Mouse (Mus musculus) forebrain, postnatal 0 days (tissue): ENCODE results near the gene Ndufb5. TPM values are rescaled to one million over a fixed set of nuclear protein-coding genes. Genes with fewer than 3 reads are reported as not detected.
"Not testable (repeated sequence)": the region's sequence is repeated elsewhere in the genome, so short reads cannot be mapped to it uniquely, and the experiment has no call there.

Experiments
- ATAC-seq: fragments of 200-750 bp; cut with Nextera tagmentation; 2 replicates; pipeline ENCODE4 v1.8.0; 2017; ENCODE audit warnings: mild to moderate bottlenecking, moderate library complexity
- DNase-seq: peaks from one replicate; pipeline ENCODE4 v3.0.0-alpha.2; 2015
- H3K27ac ChIP-seq: fragments of 300-500 bp; sonication (generic); 2 replicates; pipeline ENCODE4 v1.5.1; 2014; ENCODE audit warnings: low read depth, mild to moderate bottlenecking, antibody characterized with exemption, low read length, moderate library complexity, mixed read lengths
- H3K27me3 ChIP-seq: fragments of 300-500 bp; sonication (generic); 2 replicates; pipeline ENCODE4 v1.6.1; 2014; ENCODE audit warnings: mild to moderate bottlenecking, low read length, mixed read lengths; ENCODE audit not compliant: insufficient read depth
- H3K36me3 ChIP-seq: fragments of 300-500 bp; sonication (generic); 2 replicates; pipeline ENCODE4 v1.6.1; 2014; ENCODE audit warnings: mild to moderate bottlenecking, moderate library complexity; ENCODE audit not compliant: insufficient read depth
- H3K4me1 ChIP-seq: fragments of 300-500 bp; sonication (generic); 2 replicates; pipeline ENCODE4 v1.6.1; 2014; ENCODE audit warnings: antibody characterized with exemption; ENCODE audit not compliant: insufficient read depth
- H3K4me2 ChIP-seq: fragments of 300-500 bp; sonication (generic); 2 replicates; pipeline ENCODE4 v1.6.1; 2014; ENCODE audit warnings: low read depth, mild to moderate bottlenecking, moderate library complexity
- H3K4me3 ChIP-seq: fragments of 300-500 bp; sonication (generic); 2 replicates; pipeline ENCODE4 v1.5.1; 2014; ENCODE audit warnings: low read depth, low read length, mixed read lengths
- H3K9ac ChIP-seq: fragments of 300-500 bp; sonication (generic); 2 replicates; pipeline ENCODE4 v1.6.1; 2014; ENCODE audit warnings: mild to moderate bottlenecking
- H3K9me3 ChIP-seq: fragments of 300-500 bp; sonication (generic); 2 replicates; pipeline ENCODE4 v1.6.1; 2016; ENCODE audit warnings: low read length
- CTCF ChIP-seq: sonication (generic); IDR thresholded peaks from 2 replicates; pipeline ENCODE4 v1.5.1; 2016; ENCODE audit warnings: antibody characterized with exemption, control low read depth, low read depth
- WGBS: fragments of 180-500 bp; shearing (Covaris S2); extraction: QIAGEN DNeasy Blood & Tissue Kit; methylation state at CpG from one replicate; pipeline ENCODE4 v1.1.7; 2014; 5-methylcytosine and 5-hydroxymethylcytosine counted together
- polyA plus RNA-seq: library from polyadenylated mRNA; unstranded; fragments of >200 nt; fragmentation: Nextera tagmentation; extraction: Ambion mirVana; gene quantifications from 2 replicates; pipeline ENCODE4 v1.2.1, GENCODE M21; 2015
- total RNA-seq: library from RNA; depleted of rRNA; stranded (reverse); fragments of >200 nt; gene quantifications from 2 replicates; pipeline ENCODE4 v1.2.3, GENCODE M21; 2014

Ndufb5 gene
- total and polyA plus RNA-seq, 2 experiments from 2014 or later = 338 to 418 TPM

DNA sequence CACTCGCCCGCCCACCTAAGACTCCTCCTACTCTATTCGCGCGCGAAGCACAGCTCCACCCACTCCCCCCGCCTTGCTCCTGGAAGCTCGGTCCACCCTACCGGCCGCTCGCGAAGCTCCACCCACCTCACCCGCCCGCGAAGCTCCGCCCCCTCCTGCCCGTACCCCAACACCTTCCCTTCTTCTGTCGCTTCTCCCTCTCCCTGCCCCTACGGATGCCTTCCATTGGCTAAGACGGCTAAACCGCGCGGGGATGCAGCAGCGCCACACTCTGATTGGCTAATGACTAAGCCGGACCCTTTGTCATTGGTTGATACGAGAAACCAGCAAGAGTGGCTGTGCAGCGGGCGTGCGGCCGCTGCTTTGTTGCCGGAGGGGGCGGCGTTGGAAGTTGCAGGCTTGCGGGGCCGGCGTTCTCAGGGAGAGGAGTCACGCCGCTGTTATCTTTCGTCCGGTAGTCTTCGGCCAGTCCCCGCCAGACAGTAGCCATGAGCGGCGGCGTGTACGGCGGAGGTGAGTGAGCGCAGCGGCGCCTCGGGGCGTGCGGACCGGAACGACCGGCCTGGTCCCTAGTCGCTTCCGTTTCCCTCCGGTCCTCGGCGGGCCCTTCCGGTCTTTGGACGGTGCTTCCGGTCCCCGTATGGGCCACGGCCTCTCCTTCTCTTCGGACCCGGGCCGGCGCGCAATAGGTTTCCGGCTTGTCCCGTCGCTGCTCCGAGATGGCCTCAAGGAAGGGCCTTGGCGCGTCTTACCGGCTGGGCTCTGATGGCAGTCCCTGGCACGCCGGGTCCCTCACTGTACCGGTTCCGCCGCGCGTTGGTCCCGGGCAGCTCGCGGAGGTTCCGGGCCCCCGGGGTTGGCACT, 28.2 kb upstream of the Ndufb5 start:
- H3K27ac ChIP-seq = peak overlapping the region; percentile 83
- ATAC-seq = peak; percentile 99
- DNase-seq = peak; percentile 98
- H3K9me3 ChIP-seq = no peaks in the 10 kb centered on the region
- TF ChIP-seq CTCF = peak; percentile 45
- peak overlapping the region; percentile 84 for H3K4me2 ChIP-seq
- peak overlapping the region; percentile 71 for H3K4me3 ChIP-seq
- peak overlapping the region; percentile 83 for H3K9ac ChIP-seq
- whole genome bisulfite sequencing = 1% methylated on average over 88 of the region's 90 CpGs
- no peaks in the 10 kb centered on the region for H3K27me3 ChIP-seq
- H3K4me1 ChIP-seq = peaks cover 4% of the 10 kb centered on the region; the same call in 1 of the 2 replicates
- H3K36me3 ChIP-seq = peaks cover 19% of the 10 kb centered on the region

DNA sequence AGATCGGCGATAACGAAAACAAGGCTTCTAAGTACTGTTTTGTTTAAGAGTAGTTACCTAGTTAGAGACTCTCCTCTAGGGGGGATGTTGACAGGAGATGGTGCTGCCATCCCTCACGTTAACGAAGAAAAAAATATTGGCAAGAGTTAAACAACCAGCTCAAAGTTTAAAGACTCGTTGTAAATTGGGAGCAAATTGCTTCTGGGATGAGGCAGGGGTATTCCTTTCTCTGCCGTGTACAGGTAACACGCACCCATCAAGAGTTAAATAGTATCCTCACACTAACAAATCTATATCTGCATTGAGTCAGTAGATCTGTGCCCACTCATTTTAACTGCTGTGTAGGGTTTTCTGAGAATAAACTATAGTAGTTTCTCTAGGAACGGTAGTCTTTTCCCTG, 27.4 kb upstream of the Ndufb5 start:
- H3K4me1 ChIP-seq = peaks cover 4% of the 10 kb centered on the region; the same call in 1 of the 2 replicates
- DNase-seq = no peak
- H3K27me3 ChIP-seq = no peaks in the 10 kb centered on the region
- peak overlapping the region; percentile 71 for H3K4me3 ChIP-seq
- no peak for ATAC-seq
- peak overlapping the region; percentile 83 for H3K9ac ChIP-seq
- peak overlapping the region; percentile 83 for H3K27ac ChIP-seq
- peak overlapping the region; percentile 84 for H3K4me2 ChIP-seq
- TF ChIP-seq CTCF = no peak
- H3K9me3 ChIP-seq = no peaks in the 10 kb centered on the region
- WGBS = 8% methylated on average over 9 of the region's 9 CpGs
- peaks cover 27% of the 10 kb centered on the region for H3K36me3 ChIP-seq

DNA sequence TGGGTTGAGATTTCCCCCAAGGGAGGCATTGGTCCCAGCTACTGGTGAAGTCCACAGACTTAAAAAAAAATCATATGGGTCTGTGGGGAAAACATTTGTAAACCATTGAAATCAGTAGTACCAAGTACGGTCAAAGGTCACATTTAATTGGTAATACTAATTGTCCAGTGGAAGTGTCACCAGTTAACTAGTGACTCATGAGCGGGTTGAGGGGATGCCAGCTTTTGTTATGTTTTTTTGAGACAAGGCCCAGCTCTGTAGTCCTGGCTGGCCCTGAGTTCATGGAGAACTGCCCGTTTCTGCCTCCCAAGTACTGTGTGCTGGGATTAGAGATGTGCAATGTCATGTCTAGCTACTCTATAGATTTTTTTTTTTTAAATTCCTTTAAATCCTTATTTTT, 23.1 kb upstream of the Ndufb5 start:
- Histone ChIP-seq H3K9ac (no peak overlapping the region), H3K4me3 (no peak overlapping the region), H3K4me2 (no peak overlapping the region), H3K4me1 (peaks cover 4% of the 10 kb centered on the region; the same call in 1 of the 2 replicates), H3K36me3 (peaks cover 60% of the 10 kb centered on the region), H3K27me3 (no peaks in the 10 kb centered on the region), H3K9me3 (no peaks in the 10 kb centered on the region), H3K27ac (no peak overlapping the region)
- TF ChIP-seq CTCF = no peak
- ATAC-seq (no peak), DNase-seq (no peak)
- WGBS = 90% methylated on average over 3 of the region's 3 CpGs

DNA sequence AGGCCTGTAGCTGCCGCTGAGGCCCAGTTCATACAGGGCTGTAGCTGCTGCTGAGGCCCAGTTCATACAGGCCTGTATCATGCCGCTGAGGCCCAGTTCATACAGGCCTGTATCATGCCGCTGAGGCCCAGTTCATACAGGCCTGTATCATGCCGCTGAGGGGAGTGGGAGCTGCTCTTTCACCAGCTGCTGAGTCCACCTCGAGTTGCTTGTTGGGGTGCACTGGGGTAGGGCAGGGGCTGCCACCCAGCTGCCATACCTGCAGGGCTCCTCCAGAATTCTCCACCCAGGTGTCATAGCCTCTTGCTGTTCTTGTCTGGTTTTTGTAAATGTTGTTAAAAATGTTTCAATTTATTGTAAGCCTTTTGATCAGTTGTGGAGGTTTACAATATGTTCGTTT, 19.4 kb upstream of the Ndufb5 start:
- ATAC-seq, H3K4me1 ChIP-seq, H3K9me3 ChIP-seq, H3K4me2 ChIP-seq, H3K27me3 ChIP-seq, H3K4me3 ChIP-seq, DNase-seq, H3K9ac ChIP-seq, H3K27ac ChIP-seq: not testable (repeated sequence)
- 97% methylated on average over 6 of the region's 6 CpGs for WGBS
- peaks cover 79% of the 10 kb centered on the region for H3K36me3 ChIP-seq

DNA sequence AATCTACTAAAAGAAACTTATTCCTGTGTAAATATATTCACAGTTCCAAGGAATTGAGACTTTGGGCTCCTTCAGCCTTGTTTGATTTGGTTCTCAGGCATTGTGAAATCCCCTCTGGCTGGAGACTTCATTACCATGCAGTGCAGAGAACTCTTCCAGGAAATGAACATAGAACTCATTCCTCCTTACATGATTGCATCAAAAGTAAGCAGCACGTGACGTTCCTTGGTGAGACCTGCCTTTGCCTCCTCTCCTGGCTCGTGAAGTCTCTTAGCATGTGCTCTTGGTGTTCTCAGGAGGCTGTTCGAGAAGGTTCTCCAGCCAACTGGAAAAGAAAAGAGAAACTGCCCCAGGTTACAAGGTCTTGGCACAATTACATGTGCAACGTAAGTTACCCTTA, 18.5 kb upstream of the Ndufb5 start:
- no peak for ATAC-seq
- 93% methylated on average over 5 of the region's 5 CpGs for WGBS
- H3K27ac ChIP-seq = no peak overlapping the region
- TF ChIP-seq CTCF = no peak
- H3K9me3 ChIP-seq = no peaks in the 10 kb centered on the region
- H3K4me1 ChIP-seq = no peaks in the 10 kb centered on the region
- no peak for DNase-seq
- H3K36me3 ChIP-seq = peaks cover 76% of the 10 kb centered on the region
- no peak overlapping the region for H3K4me3 ChIP-seq
- no peak overlapping the region for H3K9ac ChIP-seq
- no peak overlapping the region for H3K4me2 ChIP-seq
- H3K27me3 ChIP-seq = no peaks in the 10 kb centered on the region

DNA sequence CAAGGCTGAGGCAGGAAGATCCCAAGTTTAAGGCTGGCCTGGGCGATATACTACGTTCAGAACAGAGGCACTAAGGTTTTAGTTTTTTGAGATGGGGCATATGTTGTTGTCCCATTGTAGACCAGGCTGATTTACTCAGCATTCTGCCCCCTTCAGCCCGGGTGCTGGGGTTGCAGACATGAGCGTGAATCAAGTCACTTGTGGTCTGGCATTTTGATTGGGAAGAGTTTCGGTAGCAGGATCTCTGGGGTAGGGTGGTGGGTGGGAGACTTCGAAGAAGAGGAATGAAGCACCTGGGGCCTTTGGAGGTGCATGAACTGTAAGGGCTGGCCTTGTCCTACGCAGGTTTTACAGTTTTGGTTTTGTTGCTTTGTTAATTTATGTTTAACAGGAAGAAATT, 12.6 kb upstream of the Ndufb5 start:
- Histone ChIP-seq H3K27me3 (no peaks in the 10 kb centered on the region), H3K4me2 (no peak overlapping the region), H3K9ac (no peak overlapping the region), H3K4me1 (no peaks in the 10 kb centered on the region), H3K36me3 (peaks cover 76% of the 10 kb centered on the region), H3K4me3 (no peak overlapping the region), H3K9me3 (no peaks in the 10 kb centered on the region), H3K27ac (no peak overlapping the region)
- DNase-seq (no peak), ATAC-seq (no peak)
- whole genome bisulfite sequencing = 94% methylated on average over 7 of the region's 7 CpGs
- no peak for TF ChIP-seq CTCF

DNA sequence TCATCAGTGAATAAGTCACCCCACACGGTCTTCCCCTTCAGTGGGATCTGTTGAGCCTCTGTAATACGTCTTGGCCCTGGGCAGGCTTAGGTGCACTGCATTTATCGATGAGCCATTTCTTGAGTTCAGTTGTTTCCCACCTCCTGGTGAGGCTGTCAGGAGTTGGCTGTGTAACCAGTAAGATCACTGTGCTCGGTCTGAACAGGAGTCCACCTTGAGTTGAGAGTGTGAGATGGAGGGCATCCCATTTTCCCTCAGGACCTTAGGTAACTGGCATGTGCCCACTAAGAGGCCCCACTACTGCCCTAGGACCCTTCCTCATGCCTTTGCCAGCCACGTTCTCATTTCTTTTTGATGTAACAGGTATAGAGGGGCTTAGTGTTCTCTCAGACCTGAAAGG, 10.8 kb upstream of the Ndufb5 start:
- Histone ChIP-seq H3K9me3 (no peaks in the 10 kb centered on the region), H3K9ac (no peak overlapping the region), H3K4me3 (no peak overlapping the region), H3K36me3 (peaks cover 78% of the 10 kb centered on the region), H3K27me3 (no peaks in the 10 kb centered on the region), H3K4me2 (no peak overlapping the region), H3K27ac (no peak overlapping the region), H3K4me1 (no peaks in the 10 kb centered on the region)
- no peak for TF ChIP-seq CTCF
- ATAC-seq = no peak
- 88% methylated on average over 5 of the region's 5 CpGs for WGBS
- DNase-seq = no peak
